Mouse (Mus musculus) embryonic facial prominence, embryonic 12.5 days (tissue): ENCODE results near the gene Srcap. TPM values are rescaled to one million over a fixed set of nuclear protein-coding genes. Genes with fewer than 3 reads are reported as not detected.

Experiments used
- ATAC-seq: fragments of 200-750 bp; cut with Nextera tagmentation; 2 replicates; pipeline ENCODE4 v1.8.0; 2017; ENCODE audit not compliant: insufficient number of reproducible peaks, insufficient read depth, low FRiP score, low TSS enrichment
- H3K27ac ChIP-seq: fragments of 300-500 bp; sonication (generic); 2 replicates; pipeline ENCODE4 v1.5.1; 2016; ENCODE audit warnings: mild to moderate bottlenecking
- H3K27me3 ChIP-seq: fragments of 300-500 bp; sonication (generic); 2 replicates; pipeline ENCODE4 v1.6.1; 2016; ENCODE audit warnings: mild to moderate bottlenecking, moderate library complexity
- H3K36me3 ChIP-seq: fragments of 300-500 bp; sonication (generic); 2 replicates; pipeline ENCODE4 v1.6.1; 2016; ENCODE audit warnings: mild to moderate bottlenecking
- H3K4me1 ChIP-seq: fragments of 300-500 bp; sonication (generic); 2 replicates; pipeline ENCODE4 v1.6.1; 2016
- H3K4me2 ChIP-seq: fragments of 300-500 bp; sonication (generic); replicated peaks from 2 replicates; pipeline ENCODE4 v1.6.1; 2016; ENCODE audit warnings: mild to moderate bottlenecking, moderate library complexity
- H3K4me3 ChIP-seq: fragments of 300-500 bp; sonication (generic); 2 replicates; pipeline ENCODE4 v1.5.1; 2016; ENCODE audit warnings: mild to moderate bottlenecking
- H3K9ac ChIP-seq: fragments of 300-500 bp; sonication (generic); 2 replicates; pipeline ENCODE4 v1.6.1; 2016; ENCODE audit warnings: mild to moderate bottlenecking, moderate library complexity
- H3K9me3 ChIP-seq: fragments of 300-500 bp; sonication (generic); 2 replicates; pipeline ENCODE4 v1.6.1; 2016; ENCODE audit warnings: mild to moderate bottlenecking, moderate library complexity
- WGBS: fragments of 180-500 bp; shearing (Covaris S2); methylation state at CpG from one replicate; pipeline ENCODE4 v1.1.7; 2016; 5-methylcytosine and 5-hydroxymethylcytosine counted together
- polyA plus RNA-seq: library from polyadenylated mRNA; unstranded; fragments of >200 nt; fragmentation: Nextera tagmentation; extraction: Ambion mirVana; gene quantifications from 2 replicates; pipeline ENCODE4 v1.2.1, GENCODE M21; 2016

The Srcap gene
- polyA plus RNA-seq, 1 experiment from 2014 or later: 88.0 TPM

GRCm38 (mm10) chr7:127587196-127587595, 75.4 kb downstream of the Srcap start:
- peaks cover 15% of the 10 kb centered on the region for H3K4me1 ChIP-seq
- no peaks in the 10 kb centered on the region for H3K27me3 ChIP-seq
- peaks cover 55% of the 10 kb centered on the region for H3K36me3 ChIP-seq
- 64% methylated on average over 5 of the region's 5 CpGs for WGBS
- no peaks in the 10 kb centered on the region for H3K9me3 ChIP-seq
- H3K4me3 ChIP-seq: peak overlapping the region; percentile 91
- ATAC-seq: no peak
- H3K4me2 ChIP-seq: peak overlapping the region; percentile 91
- 0 out of 2 replicates have a peak overlapping the region, but pooled peaks have one; percentile 81 for H3K27ac ChIP-seq
- H3K9ac ChIP-seq: peak overlapping the region; percentile 63

DNA sequence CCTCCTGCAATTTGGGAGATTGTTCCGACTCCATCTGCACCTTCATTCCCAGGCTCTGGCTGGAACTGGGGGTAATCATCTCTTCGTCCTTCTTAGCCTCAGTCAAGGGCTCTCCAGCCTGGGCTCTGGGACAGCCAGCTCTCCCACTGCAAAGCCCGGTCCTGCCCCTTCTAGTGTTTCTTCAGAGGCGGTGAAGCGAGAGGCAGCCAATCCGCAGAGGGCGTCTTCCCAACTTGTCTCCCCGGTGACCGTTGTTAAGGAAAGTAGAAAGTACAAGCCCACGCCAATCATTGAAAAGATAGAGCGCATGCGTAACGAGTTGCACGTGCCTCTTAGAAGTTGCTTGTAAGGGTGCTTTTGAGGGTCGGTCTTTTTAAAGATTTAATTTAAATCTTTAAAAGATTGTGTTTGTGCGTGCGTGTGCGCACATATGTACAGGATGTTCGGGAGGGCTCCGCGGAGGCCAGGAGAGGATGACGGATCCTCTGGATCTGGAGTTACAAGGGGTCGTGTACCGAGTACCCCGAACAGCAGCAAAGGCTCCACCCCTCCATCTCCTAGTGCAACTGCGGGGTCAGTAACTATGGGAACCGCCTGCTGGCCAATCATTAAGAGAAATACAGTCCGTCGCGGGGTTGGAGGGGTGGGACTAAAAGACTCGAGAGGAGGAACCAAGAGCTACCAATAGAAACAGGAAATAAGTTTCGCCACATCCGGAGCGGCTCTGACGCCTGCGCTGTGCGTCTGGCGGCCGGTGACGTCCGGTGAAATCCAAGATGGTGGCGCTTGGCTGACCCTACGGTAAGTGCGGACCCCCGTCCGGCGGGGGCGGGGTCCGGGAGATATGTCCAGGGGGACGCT, 76.5 kb downstream of the Srcap start, which contains the start of the genes Ccdc189 and Rnf40:
TSS of gene Ccdc189 (minus strand) at position 585 of the 861 bp plus-strand sequence.
TSS of gene Rnf40 (plus strand) at position 757 of the 861 bp plus-strand sequence.
- H3K27ac ChIP-seq: peak within 1 kb of the TSS; percentile 81
- H3K4me1 ChIP-seq: peaks cover 15% of the 10 kb centered on the region
- no peaks in the 10 kb centered on the region for H3K27me3 ChIP-seq
- peak within 1 kb of the TSS; percentile 86 for H3K9ac ChIP-seq
- H3K9me3 ChIP-seq: no peaks in the 10 kb centered on the region
- ATAC-seq: peak; percentile 97
- H3K4me2 ChIP-seq: peak within 1 kb of the TSS; percentile 91
- WGBS: under 1% methylated on average over 50 of the region's 50 CpGs
- H3K4me3 ChIP-seq: peak within 1 kb of the TSS; percentile 91
- H3K36me3 ChIP-seq: peaks cover 53% of the 10 kb centered on the region

DNA sequence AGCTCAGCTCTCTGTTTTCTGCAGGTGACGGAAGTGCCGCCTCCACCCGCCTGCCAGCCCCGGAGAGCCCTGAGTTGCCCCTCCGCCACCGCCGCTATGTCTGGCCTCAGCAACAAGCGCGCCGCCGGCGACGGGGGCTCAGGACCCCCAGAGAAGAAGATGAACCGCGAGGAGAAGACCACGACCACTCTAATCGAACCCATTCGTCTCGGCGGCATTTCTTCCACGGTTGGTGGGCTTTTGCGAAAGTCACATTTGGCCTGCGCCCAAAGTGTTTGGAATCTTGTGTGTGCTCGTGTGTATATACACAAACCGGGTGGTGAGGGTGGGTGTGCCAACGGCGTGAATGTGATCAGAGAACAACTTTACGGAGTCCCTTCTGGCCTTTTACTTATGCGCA, 77.1 kb downstream of the Srcap start:
- Histone ChIP-seq H3K27ac (0 out of 2 replicates have a peak overlapping the region, but pooled peaks have one; percentile 52), H3K4me2 (peak overlapping the region; percentile 77), H3K9me3 (no peaks in the 10 kb centered on the region), H3K4me3 (peak overlapping the region; percentile 91), H3K36me3 (peaks cover 53% of the 10 kb centered on the region), H3K4me1 (peaks cover 15% of the 10 kb centered on the region), H3K27me3 (no peaks in the 10 kb centered on the region), H3K9ac (peak overlapping the region; percentile 86)
- whole genome bisulfite sequencing: 5% methylated on average over 29 of the region's 29 CpGs
- ATAC-seq: no peak

- 88% methylated on average over 9 of the region's 9 CpGs for WGBS
- H3K27ac ChIP-seq: no peak overlapping the region
- no peaks in the 10 kb centered on the region for H3K9me3 ChIP-seq
- H3K4me3 ChIP-seq: peak overlapping the region; percentile 91
- H3K36me3 ChIP-seq: peaks cover 55% of the 10 kb centered on the region
- H3K9ac ChIP-seq: peak overlapping the region; percentile 86
- no peak for ATAC-seq
- H3K4me1 ChIP-seq: peaks cover 15% of the 10 kb centered on the region
- peak overlapping the region; percentile 77 for H3K4me2 ChIP-seq
- no peaks in the 10 kb centered on the region for H3K27me3 ChIP-seq
Measured at GRCm38 (mm10) chr7:127589637-127590036, 77.9 kb downstream of the Srcap start.

DNA sequence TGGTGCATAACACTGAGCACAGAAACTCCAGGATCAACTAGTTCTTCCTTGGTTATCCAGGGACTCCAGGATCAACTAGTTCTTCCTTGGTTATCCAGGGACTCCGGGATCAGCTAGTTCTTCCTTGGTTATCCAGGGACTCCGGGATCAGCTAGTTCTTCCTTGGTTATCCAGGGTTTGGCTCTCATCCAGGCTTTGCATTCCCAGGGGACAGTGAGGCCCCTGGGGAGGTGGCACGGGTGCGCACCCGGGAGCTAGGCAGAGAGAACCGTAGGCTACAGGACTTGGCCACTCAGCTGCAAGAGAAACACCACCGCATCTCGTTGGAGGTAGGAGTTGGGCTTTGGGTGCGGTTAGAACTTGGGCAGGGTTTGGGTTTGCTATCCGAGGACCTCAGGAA, 79.3 kb downstream of the Srcap start:
- Histone ChIP-seq H3K4me3 (no peak overlapping the region), H3K27ac (no peak overlapping the region), H3K36me3 (peaks cover 64% of the 10 kb centered on the region), H3K9ac (no peak overlapping the region), H3K9me3 (no peaks in the 10 kb centered on the region), H3K27me3 (no peaks in the 10 kb centered on the region), H3K4me2 (no peak overlapping the region), H3K4me1 (peaks cover 15% of the 10 kb centered on the region)
- 95% methylated on average over 10 of the region's 10 CpGs for WGBS
- no peak for ATAC-seq

- ATAC-seq: no peak
- Histone ChIP-seq H3K9ac (no peak overlapping the region), H3K36me3 (peaks cover 79% of the 10 kb centered on the region), H3K9me3 (no peaks in the 10 kb centered on the region), H3K4me2 (no peak overlapping the region), H3K4me3 (no peak overlapping the region), H3K27me3 (no peaks in the 10 kb centered on the region), H3K27ac (no peak overlapping the region), H3K4me1 (peaks cover 8% of the 10 kb centered on the region)
- 90% methylated on average over 14 of the region's 14 CpGs for WGBS
Measured at GRCm38 (mm10) chr7:127592575-127592974, 80.8 kb downstream of the Srcap start.

- Histone ChIP-seq H3K4me3 (no peak overlapping the region), H3K27ac (no peak overlapping the region), H3K9me3 (no peaks in the 10 kb centered on the region), H3K36me3 (peaks cover 96% of the 10 kb centered on the region), H3K4me1 (no peaks in the 10 kb centered on the region), H3K27me3 (no peaks in the 10 kb centered on the region), H3K4me2 (no peak overlapping the region), H3K9ac (no peak overlapping the region)
- ATAC-seq: no peak
- WGBS: 94% methylated on average over 17 of the region's 17 CpGs
Measured at GRCm38 (mm10) chr7:127596747-127597146, 85.0 kb downstream of the Srcap start.

DNA sequence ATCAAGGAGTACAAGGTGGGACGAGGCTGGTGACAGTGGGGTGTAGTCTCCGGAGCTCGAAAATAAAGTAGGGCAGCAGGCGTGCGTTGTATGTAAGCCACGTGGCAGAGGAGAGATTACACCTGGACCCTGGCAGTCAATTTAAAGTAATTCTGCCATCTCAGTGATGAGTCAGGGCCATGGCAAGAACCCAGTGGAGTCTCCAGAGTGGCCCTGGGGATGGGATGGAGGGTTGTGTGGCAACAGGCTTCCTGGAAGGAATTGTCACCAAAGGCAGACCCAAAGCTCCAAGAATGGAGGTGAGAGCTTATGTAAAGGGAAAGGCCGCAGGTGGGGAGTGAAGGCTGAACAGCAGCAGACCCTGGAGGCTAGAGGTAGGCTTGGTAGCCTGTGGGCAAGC, 88.8 kb downstream of the Srcap start:
- Histone ChIP-seq H3K36me3 (peaks cover 90% of the 10 kb centered on the region), H3K9ac (no peak overlapping the region), H3K27me3 (no peaks in the 10 kb centered on the region), H3K4me3 (no peak overlapping the region), H3K4me2 (no peak overlapping the region), H3K9me3 (no peaks in the 10 kb centered on the region), H3K27ac (no peak overlapping the region), H3K4me1 (no peaks in the 10 kb centered on the region)
- ATAC-seq: no peak
- WGBS: 93% methylated on average over 7 of the region's 7 CpGs

GRCm38 (mm10) chr7:127601735-127602134, 90.0 kb downstream of the Srcap start:
- Histone ChIP-seq H3K9me3 (no peaks in the 10 kb centered on the region), H3K36me3 (peaks cover 88% of the 10 kb centered on the region)
- ATAC-seq: no peak

DNA sequence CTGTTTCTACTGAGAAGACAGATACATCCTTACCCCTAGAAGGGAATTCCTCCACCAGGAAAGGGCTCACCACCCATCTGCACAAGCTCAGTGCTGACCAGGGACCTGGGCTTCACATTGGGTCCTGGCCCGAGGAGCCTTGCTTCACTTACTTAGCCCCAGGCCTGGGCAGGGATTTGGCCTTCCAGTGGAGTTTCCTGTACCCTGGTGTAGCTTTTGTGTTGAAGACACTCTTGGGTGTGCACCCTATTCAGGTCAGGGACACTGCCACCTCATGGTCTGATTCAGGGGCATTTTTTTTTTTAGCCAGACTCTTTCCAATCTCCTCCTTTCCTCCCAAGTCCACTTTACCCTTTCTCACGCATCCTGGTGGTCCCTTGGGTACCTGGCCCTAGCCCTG, 91.1 kb downstream of the Srcap start:
- Histone ChIP-seq H3K4me2 (no peak overlapping the region), H3K9me3 (no peaks in the 10 kb centered on the region), H3K4me1 (no peaks in the 10 kb centered on the region), H3K9ac (no peak overlapping the region), H3K27me3 (no peaks in the 10 kb centered on the region), H3K27ac (no peak overlapping the region), H3K36me3 (peaks cover 83% of the 10 kb centered on the region), H3K4me3 (no peak overlapping the region)
- WGBS: 78% methylated on average over 2 of the region's 2 CpGs
- ATAC-seq: no peak

More at GRCm38 (mm10) chr7:127601735-127602134, 90.0 kb downstream of the Srcap start:
- Histone ChIP-seq H3K4me1 (no peaks in the 10 kb centered on the region), H3K27ac (no peak overlapping the region), H3K4me3 (no peak overlapping the region), H3K4me2 (no peak overlapping the region), H3K27me3 (no peaks in the 10 kb centered on the region), H3K9ac (no peak overlapping the region)
- WGBS: 85% methylated on average over 4 of the region's 4 CpGs

DNA sequence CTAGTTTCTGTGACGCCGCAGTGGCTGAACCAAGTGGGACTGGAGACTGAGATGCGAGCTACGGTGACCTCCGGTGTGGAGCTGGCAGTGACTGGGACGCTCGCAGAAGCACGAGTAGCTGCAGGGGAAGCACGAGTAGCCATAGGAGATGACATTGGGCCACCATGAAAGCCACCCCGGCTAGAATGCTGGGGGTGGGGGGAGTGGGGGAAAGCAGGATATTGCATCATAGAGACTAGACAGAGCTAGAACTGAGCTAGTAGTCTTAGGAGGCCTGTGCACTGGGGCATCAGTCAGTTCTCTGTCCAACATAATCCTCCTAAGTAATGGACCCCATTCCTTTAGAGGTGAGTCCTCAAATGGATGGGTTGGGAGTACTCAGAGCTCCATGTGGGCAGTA, 92.5 kb downstream of the Srcap start:
- Histone ChIP-seq H3K27me3 (no peaks in the 10 kb centered on the region), H3K9me3 (no peaks in the 10 kb centered on the region), H3K9ac (no peak overlapping the region), H3K4me2 (no peak overlapping the region), H3K36me3 (peaks cover 85% of the 10 kb centered on the region), H3K4me1 (no peaks in the 10 kb centered on the region), H3K4me3 (no peak overlapping the region), H3K27ac (no peak overlapping the region)
- no peak for ATAC-seq
- WGBS: 87% methylated on average over 10 of the region's 10 CpGs

DNA sequence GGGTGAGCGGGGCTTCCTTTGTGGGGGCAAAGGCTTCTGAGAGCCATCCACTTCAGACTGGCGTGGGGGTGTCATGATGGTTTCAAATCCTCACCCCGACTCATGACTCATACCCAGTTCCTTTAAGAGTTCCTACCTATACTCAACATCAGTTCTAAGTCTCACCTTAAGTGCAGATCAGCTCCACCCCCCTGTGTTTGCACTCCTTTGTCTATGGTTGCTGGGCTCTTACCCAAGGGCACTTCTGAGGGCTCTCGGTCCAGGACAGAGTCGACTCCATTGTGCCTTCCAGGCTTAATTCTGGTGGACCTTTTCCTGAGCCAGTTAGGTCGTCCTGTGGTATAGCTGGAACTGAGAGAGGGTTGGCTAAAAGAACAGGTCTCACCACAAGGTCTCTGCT, 95.4 kb downstream of the Srcap start:
- no peak overlapping the region for H3K4me3 ChIP-seq
- no peak overlapping the region for H3K9ac ChIP-seq
- H3K9me3 ChIP-seq: peaks cover 5% of the 10 kb centered on the region; the same call in 1 of the 2 replicates
- no peak overlapping the region for H3K27ac ChIP-seq
- H3K4me2 ChIP-seq: no peak overlapping the region
- H3K27me3 ChIP-seq: no peaks in the 10 kb centered on the region
- no peak for ATAC-seq
- WGBS: 82% methylated on average over 6 of the region's 6 CpGs
- H3K4me1 ChIP-seq: no peaks in the 10 kb centered on the region
- peaks cover 87% of the 10 kb centered on the region for H3K36me3 ChIP-seq
